Mouse (Mus musculus) heart, embryonic 11.5 days (tissue): ENCODE measurements at regions not wholly inside any gene's neighbourhood (a gene's known extent, or its start where the extent isn't known, plus 50 kb on each side); places are given as distances from the start of the nearest gene placed in this dataset.

ENCODE experiments used
- ATAC-seq: fragments of 200-750 bp; cut with Nextera tagmentation; replicated peaks from 2 replicates; pipeline ENCODE4 v1.8.0; 2017; ENCODE audit warnings: moderate library complexity; ENCODE audit not compliant: insufficient number of reproducible peaks, low FRiP score, low TSS enrichment
- H3K27ac ChIP-seq: fragments of 300-500 bp; sonication (generic); 2 replicates; pipeline ENCODE4 v1.5.1; 2014; ENCODE audit warnings: mild to moderate bottlenecking, low read depth, low read length
- H3K27me3 ChIP-seq: fragments of 300-500 bp; sonication (generic); 2 replicates; pipeline ENCODE4 v1.6.1; 2014; ENCODE audit warnings: mild to moderate bottlenecking, low read length, mixed read lengths; ENCODE audit not compliant: control insufficient read depth, insufficient read depth
- H3K36me3 ChIP-seq: fragments of 300-500 bp; sonication (generic); 2 replicates; pipeline ENCODE4 v1.6.1; 2014; ENCODE audit warnings: mild to moderate bottlenecking, low read length, moderate library complexity, mixed read lengths; ENCODE audit not compliant: control insufficient read depth, insufficient read depth
- H3K4me1 ChIP-seq: fragments of 300-500 bp; sonication (generic); 2 replicates; pipeline ENCODE4 v1.6.1; 2014; ENCODE audit warnings: low read length; ENCODE audit not compliant: control insufficient read depth, insufficient read depth
- H3K4me2 ChIP-seq: fragments of 300-500 bp; sonication (generic); 2 replicates; pipeline ENCODE4 v1.6.1; 2014; ENCODE audit warnings: mild to moderate bottlenecking, moderate library complexity
- H3K4me3 ChIP-seq: fragments of 300-500 bp; sonication (generic); 2 replicates; pipeline ENCODE4 v1.5.1; 2014; ENCODE audit warnings: low read depth, low read length
- H3K9ac ChIP-seq: fragments of 300-500 bp; sonication (generic); 2 replicates; pipeline ENCODE4 v1.6.1; 2014; ENCODE audit warnings: mild to moderate bottlenecking, low read depth, low read length, moderate library complexity
- H3K9me3 ChIP-seq: fragments of 300-500 bp; sonication (generic); replicated peaks from 2 replicates; pipeline ENCODE4 v1.6.1; 2016; ENCODE audit warnings: low read length; ENCODE audit not compliant: control insufficient read depth
- WGBS: fragments of 180-500 bp; shearing (Covaris S2); extraction: QIAGEN DNeasy Blood & Tissue Kit; methylation state at CpG from one replicate; pipeline ENCODE4 v1.1.7; 2014; ENCODE audit not compliant: insufficient replicate concordance; 5-methylcytosine and 5-hydroxymethylcytosine counted together

DNA sequence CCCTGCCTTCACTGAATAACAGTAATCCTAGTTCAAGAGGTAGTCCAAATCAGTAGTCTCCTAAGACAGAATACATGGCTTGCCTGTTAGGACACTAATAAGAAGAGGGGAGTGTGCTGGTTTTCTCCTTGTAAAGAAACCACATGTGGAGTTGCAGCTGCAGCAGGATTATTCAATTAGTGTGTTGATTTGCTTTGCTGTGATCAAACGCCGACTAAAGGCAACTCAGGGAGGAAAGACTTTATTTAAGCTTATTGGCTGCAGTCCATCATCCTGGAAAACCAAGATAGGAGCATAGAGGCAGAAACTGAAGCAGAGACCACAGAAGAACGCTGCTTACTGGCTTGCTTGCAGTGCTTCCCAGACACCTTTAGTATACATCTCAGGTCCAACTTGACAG, 57.9 kb upstream of the Tac1 start:
- Histone ChIP-seq H3K4me3 (no peak overlapping the region), H3K9me3 (no peaks in the 10 kb centered on the region), H3K36me3 (no peaks in the 10 kb centered on the region), H3K9ac (no peak overlapping the region), H3K4me1 (no peaks in the 10 kb centered on the region), H3K4me2 (no peak overlapping the region), H3K27me3 (no peaks in the 10 kb centered on the region), H3K27ac (no peak overlapping the region)
- no peak for ATAC-seq
- WGBS: 42% methylated on average over 3 of the region's 3 CpGs
